8 mouse cellular contexts compared by ENCODE assay signal in the genomic region with DNA sequence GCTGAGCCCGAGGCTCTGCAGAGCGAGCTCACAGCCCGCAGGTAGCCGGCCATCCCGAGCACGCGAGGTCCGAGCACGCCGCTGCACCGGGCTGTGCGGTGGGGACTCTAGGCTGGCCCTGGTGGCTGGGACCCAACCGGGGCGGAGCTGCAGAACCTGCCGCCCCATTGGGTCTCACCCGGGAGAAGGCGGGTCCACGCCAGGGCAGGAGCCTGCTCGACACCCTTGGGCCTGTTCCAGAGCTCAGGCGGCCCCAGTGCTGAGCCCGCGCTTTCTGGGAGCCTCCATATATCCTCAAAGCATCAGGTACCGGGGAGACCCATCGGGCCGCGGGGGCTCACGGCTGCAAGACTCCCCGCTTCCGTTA. TPM values are rescaled to one million over a fixed set of nuclear protein-coding genes. Genes with fewer than 3 reads are reported as not detected.
DNase-seq lines count a peak whose midpoint lies in the region; ATAC-seq and TF ChIP-seq lines count a peak whose summit lies in the region.

A gene (minus strand): TSS at position 169 of the 367 bp plus-strand sequence.

- H3K27me3 ChIP-seq in G1E (ENCODE audit: insufficient read depth, low read length) = no peaks in the 10 kb centered on the region; the same call in 1 of the 2 replicates
- H3K27me3 ChIP-seq in forebrain, postnatal 0 days (ENCODE audit: insufficient read depth, low read length) = no peaks in the 10 kb centered on the region
- no peaks in the 10 kb centered on the region for H3K27me3 ChIP-seq in lung, embryonic 15.5 days

- TF ChIP-seq CTCF in G1E (IDR thresholded peaks at IDR 0.05; ENCODE audit: low read depth, low read length) = no peak
- TF ChIP-seq CTCF in forebrain, postnatal 0 days (IDR thresholded peaks at IDR 0.05; ENCODE audit: low read depth) = no peak

- H3K27ac ChIP-seq in forebrain, postnatal 0 days (ENCODE audit: low read depth, low read length) = peak within 1 kb of the TSS; percentile 98
- peak within 1 kb of the TSS; percentile 98 for H3K27ac ChIP-seq in lung, embryonic 15.5 days

- H3K4me1 ChIP-seq in G1E (ENCODE audit: insufficient read depth, low read depth, low read length) = peaks cover 57% of the 10 kb centered on the region
- peaks cover 3% of the 10 kb centered on the region; the same call in 1 of the 2 replicates for H3K4me1 ChIP-seq in forebrain, postnatal 0 days (ENCODE audit: insufficient read depth)
- H3K4me1 ChIP-seq in lung, embryonic 15.5 days = peaks cover 46% of the 10 kb centered on the region

- H3K36me3 ChIP-seq in G1E (replicated peaks) = peaks cover 17% of the 10 kb centered on the region
- H3K36me3 ChIP-seq in forebrain, postnatal 0 days (ENCODE audit: insufficient read depth) = no peaks in the 10 kb centered on the region
- 0 out of 2 replicates have a peak, but pooled peaks cover 6% of the 10 kb centered on the region for H3K36me3 ChIP-seq in lung, embryonic 15.5 days

- H3K9ac ChIP-seq in forebrain, postnatal 0 days = peak within 1 kb of the TSS; percentile 97
- H3K9ac ChIP-seq in lung, embryonic 15.5 days = peak within 1 kb of the TSS; percentile 78

- DNase-seq in G1E (ENCODE audit: low spot score) = peak; percentile 99
- DNase-seq in cerebellum, adult 18-20 months = peak; percentile 94 to 97
- peak; percentile 93 for DNase-seq in forebrain, postnatal 0 days
- DNase-seq in heart, postnatal 4 days = peak; percentile 95
- peak; percentile 86 for DNase-seq in layer of hippocampus, adult 8-10 months (ENCODE audit: low spot score in 2 of 2)
- peak; percentile 91 for DNase-seq in ovary, adult 18-20 months (ENCODE audit: low spot score)
- peak; percentile 87 for DNase-seq in thymus, postnatal 0 days (ENCODE audit: low spot score)

- peak; percentile 83 for ATAC-seq in G1E (ENCODE audit: extremely low read depth, insufficient number of reproducible peaks, low FRiP score, poor library complexity, severe bottlenecking)
- ATAC-seq in forebrain, postnatal 0 days = peak; percentile 96
- peak; percentile 97 for ATAC-seq in lung, embryonic 15.5 days (ENCODE audit: borderline replicate concordance, extremely low read depth, low FRiP score, low TSS enrichment)

- peak within 1 kb of the TSS; percentile 83 for H3K4me2 ChIP-seq in forebrain, postnatal 0 days (ENCODE audit: low read depth)
- H3K4me2 ChIP-seq in lung, embryonic 15.5 days = peak within 1 kb of the TSS; percentile 64

- 2% methylated on average over 27 of the region's 29 CpGs for WGBS in forebrain, postnatal 0 days
- 0% methylated on average over 29 of the region's 29 CpGs for WGBS in lung, embryonic 15.5 days

- peak within 1 kb of the TSS; percentile 89 for H3K4me3 ChIP-seq in G1E (ENCODE audit: low read depth, low read length)
- H3K4me3 ChIP-seq in forebrain, postnatal 0 days (ENCODE audit: low read depth, low read length) = peak within 1 kb of the TSS; percentile 81
- H3K4me3 ChIP-seq in lung, embryonic 15.5 days = peak within 1 kb of the TSS; percentile 60

- no peaks in the 10 kb centered on the region for H3K9me3 ChIP-seq in G1E (replicated peaks)
- H3K9me3 ChIP-seq in forebrain, postnatal 0 days (ENCODE audit: low read length) = no peaks in the 10 kb centered on the region
- H3K9me3 ChIP-seq in lung, embryonic 15.5 days = no peaks in the 10 kb centered on the region

RNA-seq across cellular contexts. Expression of the gene that starts here (rescaled TPM):
- 58.5 and 87.5 TPM in 2 replicates for total RNA-seq in G1E (2014; fragmentation: Nextera tagmentation)
- 98.7 and 106 TPM in 2 replicates for total RNA-seq in G1E (2017)
- polyA plus RNA-seq in G1E (2012) = 90.0 and 114 TPM in 2 replicates
- total RNA-seq in forebrain, postnatal 0 days (2014; rRNA removed) = 143 and 145 TPM in 2 replicates
- polyA plus RNA-seq in forebrain, postnatal 0 days (2015; fragmentation: Nextera tagmentation; extraction: Ambion mirVana) = 110 and 128 TPM in 2 replicates
- total RNA-seq in heart, postnatal 4 days (2021) = 1,000 to 10,000 TPM; 1,640 to 1,742 TPM
- 10 to 100 TPM; 67.5 to 83.7 (median 75.9) TPM for total RNA-seq in layer of hippocampus, adult 8-10 months (2022)
- 690 and 692 TPM in 2 replicates for polyA plus RNA-seq in lung, embryonic 15.5 days (2015; fragmentation: Nextera tagmentation; extraction: Ambion mirVana)
- polyA plus RNA-seq in thymus, postnatal 0 days (2015; fragmentation: Nextera tagmentation; extraction: Ambion mirVana) = 322 and 332 TPM in 2 replicates

Comparison
In these comparisons a context has a peak if more than half of its experiments do, and no peak if none do; other contexts are left out.
1. Peak in every context shown above with its lines: DNase-seq, ATAC-seq, H3K4me3 ChIP-seq and H3K27ac ChIP-seq.
2. RNA of the gene that starts here (total RNA-seq): 1,640 to 1,742 TPM in heart, postnatal 4 days; 143 to 145 TPM in forebrain, postnatal 0 days, 58.5 to 106 TPM in G1E and 67.5 to 83.7 TPM in layer of hippocampus, adult 8-10 months; every median in the first group is over 10 times any median in the second.